Mouse (Mus musculus): ENCODE results near the gene Trim14. TPM values are rescaled to one million over a fixed set of nuclear protein-coding genes. Genes with fewer than 3 reads are reported as not detected.

Gene Trim14
- total RNA-seq, 2 experiments from 2014 or later: 8.1 to 13.1 TPM

DNA sequence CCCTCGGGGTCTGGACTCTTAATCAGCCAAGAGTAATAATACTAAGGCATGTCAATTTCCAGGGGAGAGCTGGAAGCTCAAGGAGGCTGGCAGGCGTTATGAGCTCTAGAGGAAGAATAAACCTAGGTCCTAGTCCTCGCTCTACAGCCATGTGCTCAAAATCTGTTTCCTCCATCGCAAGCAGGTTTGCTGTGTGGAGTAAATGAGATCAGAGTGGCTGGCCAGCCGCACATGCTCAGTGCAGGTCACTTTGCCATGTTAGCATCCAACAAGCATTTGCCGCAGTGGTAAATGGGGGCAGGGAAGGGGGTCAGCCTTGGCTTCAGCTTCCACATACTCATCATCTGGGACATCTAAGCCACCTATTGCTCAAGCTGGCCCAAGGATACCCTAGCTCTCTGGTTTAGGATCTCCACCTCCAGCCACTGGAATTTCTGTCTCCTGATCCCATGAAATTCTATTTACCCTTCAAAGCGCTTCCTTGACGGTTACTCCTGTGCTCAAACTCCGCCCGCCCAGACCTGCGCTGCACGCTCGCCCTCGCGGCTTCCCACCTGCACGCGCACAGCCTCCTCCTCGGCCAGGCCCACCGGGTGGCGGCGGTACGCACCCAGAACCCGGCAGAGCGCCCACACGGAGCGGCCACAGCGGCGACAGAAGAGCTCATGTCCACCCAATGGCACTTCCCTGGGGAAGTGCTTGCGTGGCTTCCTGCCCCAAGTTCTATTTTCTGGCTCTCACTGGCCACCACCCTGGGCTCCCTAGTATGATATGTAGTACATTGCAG lies 1.8 kb downstream of the Trim14 start:
- 0 out of 2 replicates have a peak, but pooled peaks have one; percentile 30 for ATAC-seq (replicated peaks; ENCODE audit: low FRiP score, low TSS enrichment, poor library complexity, severe bottlenecking)

DNA sequence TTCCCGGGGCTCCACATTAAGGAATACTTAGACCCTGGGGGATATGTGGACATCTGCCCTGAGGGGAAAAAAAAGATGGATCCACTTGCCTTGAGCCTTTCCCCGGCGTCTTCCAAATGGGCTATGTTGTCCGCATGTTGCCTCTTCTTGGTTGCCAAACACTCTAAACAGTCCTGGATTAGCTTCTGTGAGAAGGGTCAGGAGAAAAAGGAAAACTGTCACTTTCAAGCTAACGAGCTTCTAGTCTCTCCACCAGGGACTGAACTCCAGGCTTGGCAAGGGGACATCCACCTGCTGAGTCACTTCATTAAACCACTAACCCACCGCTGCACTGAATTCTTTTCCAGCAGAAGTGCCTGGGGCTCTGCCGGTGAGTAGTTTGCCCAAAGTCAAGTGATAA lies 3.0 kb downstream of the Trim14 start:
- no peak for ATAC-seq (replicated peaks; ENCODE audit: low FRiP score, low TSS enrichment, poor library complexity, severe bottlenecking)

DNA sequence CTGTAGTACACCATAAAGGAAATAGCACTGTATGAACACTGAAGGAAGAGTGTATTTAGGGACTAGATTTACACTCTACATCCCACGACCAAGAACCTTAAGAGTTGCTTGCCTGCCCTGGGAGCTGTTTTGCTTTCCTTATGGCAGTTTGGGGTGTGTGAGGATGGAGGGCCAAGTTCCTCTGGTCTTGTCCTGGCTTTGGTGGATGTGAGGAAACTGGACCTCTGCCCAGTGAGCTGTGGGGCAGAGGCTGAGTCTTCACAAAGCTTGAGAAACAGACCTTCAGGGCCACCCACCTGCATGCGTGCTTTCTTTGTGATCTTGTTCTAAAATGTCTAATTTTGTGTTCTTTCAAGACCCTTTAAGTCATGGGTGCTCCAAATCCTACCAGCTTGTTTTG lies 3.4 kb downstream of the Trim14 start:
- no peak for ATAC-seq (replicated peaks; ENCODE audit: low FRiP score, low TSS enrichment, poor library complexity, severe bottlenecking)

DNA sequence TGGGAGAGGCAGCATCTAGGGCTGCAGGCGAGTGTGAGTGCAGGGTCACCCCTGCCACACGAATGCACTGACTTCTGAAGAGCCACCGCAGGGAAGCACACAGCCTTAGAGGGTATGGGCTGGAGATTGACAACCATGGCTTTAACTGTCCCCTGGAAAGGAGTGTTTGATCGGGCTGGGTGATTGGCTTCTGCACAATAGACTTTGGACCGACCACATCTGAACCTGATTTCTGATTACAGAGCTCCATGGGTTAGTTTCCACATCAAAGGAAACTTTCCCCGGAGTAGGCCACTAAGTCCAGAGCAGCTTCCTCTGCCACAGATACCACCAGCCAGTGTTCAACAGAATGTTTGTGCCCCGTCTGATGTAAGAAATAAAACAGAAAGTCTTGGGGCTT lies 6.2 kb downstream of the Trim14 start:
- ATAC-seq (replicated peaks; ENCODE audit: low FRiP score, low TSS enrichment, poor library complexity, severe bottlenecking): no peak

DNA sequence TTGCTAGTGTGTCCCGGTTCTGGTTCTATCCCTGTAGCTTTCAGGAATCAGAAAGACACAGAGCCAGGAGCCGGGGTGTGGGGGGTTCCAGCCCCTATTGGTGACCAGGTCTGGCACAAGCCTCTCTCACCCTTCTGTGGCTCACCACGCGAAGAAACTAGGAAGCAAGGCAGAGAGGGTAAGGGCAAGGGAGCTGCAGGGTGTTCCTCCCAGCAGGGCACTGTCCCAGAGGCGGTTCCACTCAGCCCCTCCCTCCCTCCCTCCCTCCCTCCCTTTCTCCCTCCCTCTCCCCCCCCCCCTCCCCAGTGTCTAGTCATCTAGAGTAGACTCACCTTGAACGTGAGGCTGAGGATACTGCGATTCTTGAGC lies 8.4 kb downstream of the Trim14 start:
- ATAC-seq (replicated peaks; ENCODE audit: low FRiP score, low TSS enrichment, poor library complexity, severe bottlenecking): peak; percentile 84

DNA sequence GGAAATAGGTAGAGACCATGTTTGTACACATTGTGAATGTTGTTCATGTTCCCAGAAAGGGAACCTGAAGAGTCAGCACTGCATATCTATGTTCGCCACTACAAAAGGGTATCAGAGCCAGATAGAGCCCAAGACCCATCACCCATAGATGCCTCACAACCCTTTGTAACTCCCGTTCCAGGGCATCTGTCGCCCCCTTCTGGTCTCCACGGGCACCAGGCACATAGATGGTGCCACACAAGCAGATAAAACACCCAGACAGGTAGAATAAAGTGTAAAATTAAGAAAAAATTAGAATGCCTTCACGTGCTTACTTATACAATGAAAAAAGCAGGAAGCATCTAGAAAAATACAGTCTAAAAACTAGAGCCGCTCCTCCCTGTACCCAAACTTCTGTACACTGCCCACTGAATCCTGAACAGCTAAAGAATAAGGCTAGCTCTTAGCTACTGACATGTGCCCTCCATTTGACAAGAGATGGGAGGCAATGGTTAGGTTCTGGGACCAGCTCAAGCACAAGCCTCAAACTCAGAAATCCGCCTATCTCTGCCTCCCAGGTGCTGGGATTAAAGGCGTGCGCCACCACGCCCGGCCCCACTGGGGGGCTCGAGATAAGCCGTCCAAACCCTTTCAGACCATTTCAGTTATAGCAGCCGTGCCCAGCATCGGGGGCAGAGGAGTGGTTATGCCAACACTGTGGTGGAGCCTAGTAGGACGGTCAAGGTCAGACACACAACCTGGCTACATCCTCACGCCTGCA lies 9.0 kb downstream of the Trim14 start:
- peak; percentile 93 for ATAC-seq (replicated peaks; ENCODE audit: low FRiP score, low TSS enrichment, poor library complexity, severe bottlenecking)

DNA sequence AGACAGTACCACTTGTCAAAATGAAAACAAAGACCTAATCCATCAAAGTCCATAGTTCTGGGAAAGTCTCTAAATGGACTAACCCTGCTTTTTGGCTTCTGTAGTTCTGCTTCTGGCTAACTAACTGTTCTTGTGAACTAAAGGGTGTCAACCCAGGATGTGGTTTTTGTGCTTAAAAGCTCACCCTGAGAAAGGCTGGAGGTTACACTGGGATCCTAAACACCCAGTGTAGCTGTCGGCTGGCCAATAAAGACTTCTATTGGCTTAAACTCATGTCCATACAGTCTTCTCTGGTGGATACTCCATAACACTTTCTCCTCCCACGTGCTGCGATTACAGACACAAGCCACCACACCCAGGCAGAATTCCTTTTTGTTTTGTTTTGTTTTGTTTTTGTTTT lies 9.7 kb downstream of the Trim14 start:
- no peak for ATAC-seq (replicated peaks; ENCODE audit: low FRiP score, low TSS enrichment, poor library complexity, severe bottlenecking)

DNA sequence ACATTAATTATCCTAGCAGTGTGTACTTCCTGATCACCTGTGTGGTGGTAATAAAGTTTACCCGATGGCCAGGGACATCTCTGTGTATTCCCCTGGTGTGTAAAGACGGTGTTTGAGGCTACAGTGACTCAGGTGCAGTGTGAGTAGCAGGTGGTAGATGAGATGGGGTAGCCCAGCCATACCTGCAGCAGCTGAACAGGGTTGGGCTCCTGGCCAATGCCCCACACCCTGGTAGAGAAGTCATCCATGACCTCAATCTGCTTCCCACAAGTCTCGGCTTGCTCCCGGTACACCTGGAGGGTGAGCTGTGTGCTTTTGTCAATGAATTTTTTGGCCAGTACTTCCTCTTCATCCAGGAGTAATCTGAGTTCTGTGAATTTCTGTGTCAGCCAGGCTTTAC lies 12.6 kb downstream of the Trim14 start:
- no peak for ATAC-seq (replicated peaks; ENCODE audit: low FRiP score, low TSS enrichment, poor library complexity, severe bottlenecking)

DNA sequence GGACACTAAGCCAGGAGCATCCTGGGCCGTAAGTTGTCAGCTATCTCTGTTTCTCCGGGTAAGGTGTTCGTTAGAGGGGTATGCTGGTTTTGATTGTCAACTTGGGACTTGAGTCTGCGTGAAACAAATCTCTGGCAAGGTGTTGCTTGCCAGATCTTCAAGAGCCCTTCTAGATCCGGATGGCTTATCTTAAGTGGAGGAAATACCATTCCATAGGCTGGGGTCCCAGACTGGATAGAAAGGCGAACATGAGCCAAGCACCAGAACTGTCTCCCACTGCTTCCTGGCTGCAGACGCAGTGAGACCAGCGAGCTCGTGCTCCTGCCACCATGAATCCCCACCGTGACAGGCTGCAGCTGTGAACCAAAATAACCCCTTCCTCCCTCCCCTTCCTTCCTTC lies 14.5 kb downstream of the Trim14 start:
- ATAC-seq (replicated peaks; ENCODE audit: low FRiP score, low TSS enrichment, poor library complexity, severe bottlenecking): no peak

DNA sequence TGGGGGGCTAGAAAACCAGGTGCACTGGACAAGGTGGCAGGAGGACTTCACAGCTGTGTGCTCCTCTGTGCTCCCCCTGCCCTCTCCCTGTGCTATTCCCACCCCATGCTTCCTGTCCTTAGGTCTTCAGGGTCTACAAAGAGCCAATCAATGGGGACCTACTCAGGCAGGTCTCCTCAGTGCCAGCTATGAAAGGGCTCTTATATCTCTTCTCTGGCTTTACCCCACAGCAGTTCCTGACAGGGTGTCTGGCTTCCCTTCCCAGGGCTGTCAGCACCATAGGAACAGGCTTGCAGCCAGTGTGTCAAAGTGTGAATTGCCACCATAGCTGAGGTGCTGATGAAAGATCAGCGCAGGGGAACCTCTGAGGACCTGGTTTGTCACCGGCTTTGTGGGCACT lies 15.4 kb downstream of the Trim14 start:
- ATAC-seq (replicated peaks; ENCODE audit: low FRiP score, low TSS enrichment, poor library complexity, severe bottlenecking): no peak

DNA sequence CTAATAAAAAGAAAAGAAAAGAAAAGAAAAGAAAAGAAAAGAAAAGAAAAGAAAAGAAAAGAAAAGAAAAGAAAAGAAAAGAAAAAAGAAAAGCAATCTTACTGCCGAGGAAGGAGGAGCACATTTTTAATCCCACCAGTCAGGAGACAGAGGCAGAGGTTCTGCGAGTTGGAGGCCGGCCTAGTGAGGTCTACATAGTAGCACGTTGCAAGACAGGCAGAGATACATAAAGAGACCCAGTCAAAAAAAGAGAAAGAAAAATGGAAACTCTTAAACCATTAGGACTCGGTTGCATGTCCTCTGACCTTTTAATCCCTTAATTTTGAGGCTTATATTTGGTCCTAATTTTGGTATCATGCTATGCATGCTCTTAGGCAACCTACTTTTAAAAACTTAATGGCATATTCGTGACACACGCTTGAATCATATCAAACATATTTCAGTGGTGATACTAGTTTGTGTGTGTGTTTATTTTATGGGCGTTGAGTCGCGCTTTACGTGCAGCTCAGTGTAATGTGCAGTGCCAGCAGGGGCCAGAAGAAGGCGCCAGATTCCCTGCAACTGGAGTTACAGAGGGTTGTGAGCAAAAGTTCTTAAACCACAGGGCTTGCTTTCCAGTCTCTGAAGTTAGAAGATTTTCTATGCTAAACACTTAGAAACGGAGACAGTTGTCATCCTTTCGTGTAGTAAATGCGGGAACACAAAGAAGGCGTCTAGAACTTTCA lies 28.0 kb downstream of the Trim14 start:
- ATAC-seq (replicated peaks; ENCODE audit: low FRiP score, low TSS enrichment, poor library complexity, severe bottlenecking): peak; percentile 72

DNA sequence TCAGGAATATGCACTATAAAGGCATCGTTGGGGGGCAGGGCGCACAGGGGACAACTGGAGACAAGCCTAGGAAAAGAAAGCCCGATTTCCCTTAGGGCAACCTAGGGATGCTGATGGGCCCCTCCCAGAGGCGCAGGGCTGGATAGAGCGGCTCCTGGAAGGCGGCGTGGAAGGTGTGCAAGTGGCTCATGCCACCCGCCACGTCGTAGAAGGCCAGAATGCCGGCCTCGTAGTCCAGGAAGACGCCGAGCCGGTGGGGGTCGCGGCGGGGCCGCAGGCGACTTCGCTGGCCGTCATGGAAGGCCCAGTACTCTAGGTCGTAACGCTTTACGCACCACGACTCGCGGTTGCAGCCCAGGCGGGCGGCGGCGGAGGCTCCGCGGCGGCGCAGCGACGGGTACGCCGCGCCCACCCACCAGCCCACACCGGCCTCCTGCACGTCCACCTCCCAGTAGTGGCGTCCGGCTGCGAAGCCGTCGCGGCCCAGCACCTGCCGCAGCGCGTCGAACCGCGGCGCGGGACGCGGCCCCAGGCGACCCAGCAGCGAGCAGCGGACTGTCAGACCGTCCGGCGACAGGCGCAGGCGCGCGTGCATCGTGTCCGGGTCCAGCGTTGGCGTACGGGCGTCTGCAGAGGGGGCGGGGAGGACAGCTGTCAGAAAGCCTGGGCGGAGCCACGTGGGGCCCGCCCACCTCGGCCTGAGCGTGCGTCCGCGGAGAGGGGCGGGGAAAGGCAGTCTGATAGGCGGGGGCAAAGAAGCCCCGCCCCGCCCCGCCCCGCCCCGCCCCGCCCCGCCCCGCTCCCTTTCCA lies 28.9 kb downstream of the Trim14 start:
- ATAC-seq (replicated peaks; ENCODE audit: low FRiP score, low TSS enrichment, poor library complexity, severe bottlenecking): peak; percentile 92

DNA sequence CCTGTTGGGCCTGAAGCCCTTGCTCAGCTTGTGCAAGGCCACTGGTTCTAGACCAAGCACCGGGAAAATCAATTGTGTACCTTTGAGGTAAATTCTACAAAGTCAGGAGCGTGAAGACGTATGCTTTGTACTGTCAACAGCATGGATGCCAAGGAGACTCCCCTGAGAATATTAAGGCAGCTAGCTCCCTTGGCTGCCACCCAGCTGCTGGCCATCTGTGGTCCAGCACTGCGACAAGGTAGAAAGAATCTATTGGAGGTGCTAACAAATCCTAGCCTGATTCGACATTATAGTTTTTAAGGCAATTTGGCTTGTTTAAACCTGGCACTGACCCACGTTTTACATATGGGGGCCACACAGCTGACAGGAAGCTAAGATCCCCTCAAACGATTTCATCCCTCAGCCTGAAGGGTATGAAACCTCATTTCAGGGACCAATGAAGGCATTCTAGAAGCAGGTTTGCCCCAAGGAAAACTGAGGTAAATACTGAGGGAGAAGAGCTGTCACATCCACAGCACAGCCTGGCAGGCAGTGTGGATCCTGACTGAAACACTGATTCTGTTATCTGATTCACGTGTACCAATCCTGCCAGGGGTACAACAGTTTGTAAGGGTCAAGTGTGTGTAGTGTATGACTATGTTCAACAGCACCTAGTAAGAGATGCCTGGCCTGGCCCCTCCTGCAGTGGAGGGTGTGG lies 30.4 kb downstream of the Trim14 start:
- ATAC-seq (replicated peaks; ENCODE audit: low FRiP score, low TSS enrichment, poor library complexity, severe bottlenecking): no peak

DNA sequence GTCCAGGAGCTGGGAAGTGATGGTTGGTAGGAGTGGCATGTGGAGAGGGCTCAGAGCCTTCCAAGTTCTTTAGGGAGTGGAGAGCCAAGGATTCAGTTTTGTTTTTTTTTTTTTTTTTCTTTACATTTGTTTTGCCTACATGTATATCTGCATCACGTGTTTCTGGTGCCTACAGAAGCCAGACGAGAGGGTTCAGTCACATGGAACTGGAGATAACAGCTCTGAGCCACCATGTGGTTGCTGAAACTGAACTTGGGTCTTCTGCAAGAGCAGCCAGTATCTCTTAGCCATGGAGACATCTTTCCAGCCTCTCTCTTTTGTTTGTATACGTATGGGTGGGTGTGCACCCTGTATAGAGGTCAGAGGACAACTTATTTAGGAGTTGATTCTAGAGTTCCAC lies 32.1 kb downstream of the Trim14 start:
- peak; percentile 56 for ATAC-seq (replicated peaks; ENCODE audit: low FRiP score, low TSS enrichment, poor library complexity, severe bottlenecking)

DNA sequence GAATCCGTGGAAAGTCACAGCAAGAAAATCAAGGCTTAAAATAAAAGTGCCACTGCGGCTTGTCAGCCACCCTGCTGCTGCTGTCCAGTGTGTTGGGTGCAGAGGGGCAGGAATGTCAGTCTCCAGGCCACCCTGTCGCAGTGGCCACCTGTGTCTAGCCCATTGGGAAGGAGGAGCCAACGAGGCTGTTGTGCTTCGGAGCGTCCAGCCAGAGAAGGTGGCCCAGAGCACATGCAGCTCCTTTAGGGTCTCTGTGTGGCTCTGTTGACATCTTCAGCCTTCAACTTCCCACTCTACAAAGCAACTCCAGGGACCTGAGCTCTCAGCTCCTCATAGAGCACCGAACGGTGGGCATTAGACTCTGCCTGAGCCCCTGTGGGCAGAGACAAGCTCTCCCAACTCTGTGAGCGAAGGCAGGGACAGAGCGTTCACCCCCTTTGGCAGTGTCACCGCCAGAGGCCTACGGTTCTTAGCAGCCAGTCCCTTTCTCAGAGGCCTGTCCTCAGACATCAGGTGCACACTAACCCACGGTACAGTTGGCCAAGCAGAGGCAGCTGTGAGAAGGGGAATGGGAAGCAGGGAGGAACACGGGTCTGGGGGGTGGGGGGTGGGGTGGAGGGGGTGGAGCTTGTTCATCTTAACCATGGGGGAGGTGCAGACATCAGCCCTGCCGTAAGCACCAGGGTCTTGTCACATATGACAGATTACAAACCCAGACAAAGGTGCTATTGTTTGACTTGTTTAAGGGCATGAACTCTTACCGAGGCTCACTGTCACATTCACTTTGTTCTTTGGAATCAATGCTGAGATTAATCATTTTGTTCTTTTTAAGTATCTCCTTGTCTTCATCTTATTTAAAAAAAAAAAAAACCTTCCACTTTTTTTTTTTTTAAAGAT lies 33.1 kb downstream of the Trim14 start:
- no peak for ATAC-seq (replicated peaks; ENCODE audit: low FRiP score, low TSS enrichment, poor library complexity, severe bottlenecking)

DNA sequence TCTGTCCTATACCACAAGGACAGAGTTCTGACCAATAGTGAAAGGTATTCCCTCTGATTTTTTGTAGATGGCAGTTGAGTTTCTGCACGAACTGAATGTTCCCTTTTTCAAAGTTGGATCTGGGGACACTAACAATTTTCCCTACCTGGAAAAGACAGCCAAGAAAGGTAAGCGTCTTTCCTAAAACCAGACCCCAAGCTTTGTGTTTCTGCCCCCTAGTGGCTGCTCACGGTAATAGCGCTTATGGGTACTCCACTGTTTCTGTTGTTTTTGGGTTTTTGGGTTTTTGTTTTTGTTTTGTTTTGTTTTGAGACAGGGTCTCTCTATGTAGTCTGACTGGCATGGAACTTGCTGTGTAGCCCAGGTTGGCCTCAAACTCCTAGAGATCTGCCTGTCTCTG lies 37.0 kb downstream of the Trim14 start:
- ATAC-seq (replicated peaks; ENCODE audit: low FRiP score, low TSS enrichment, poor library complexity, severe bottlenecking): no peak

DNA sequence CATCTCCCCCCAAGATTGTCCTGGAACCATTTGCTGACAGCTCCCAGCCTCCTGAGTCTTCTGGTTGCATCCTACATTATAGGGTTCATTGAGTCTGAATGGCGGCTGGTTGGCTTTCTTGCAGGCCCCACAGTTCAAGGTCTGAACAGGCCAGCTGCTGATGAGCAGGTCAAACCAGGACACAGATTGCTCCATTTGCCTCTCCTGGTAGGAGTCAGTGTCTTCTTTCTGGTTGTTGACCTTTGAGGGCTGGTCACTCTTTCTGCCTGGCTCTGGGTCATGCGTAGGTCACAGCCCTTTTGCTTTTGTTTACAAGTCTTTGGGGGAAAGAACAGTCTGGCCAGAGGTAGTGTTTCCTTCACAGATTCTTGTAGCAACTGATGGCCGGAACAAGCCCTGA lies 37.4 kb downstream of the Trim14 start:
- no peak for ATAC-seq (replicated peaks; ENCODE audit: low FRiP score, low TSS enrichment, poor library complexity, severe bottlenecking)

DNA sequence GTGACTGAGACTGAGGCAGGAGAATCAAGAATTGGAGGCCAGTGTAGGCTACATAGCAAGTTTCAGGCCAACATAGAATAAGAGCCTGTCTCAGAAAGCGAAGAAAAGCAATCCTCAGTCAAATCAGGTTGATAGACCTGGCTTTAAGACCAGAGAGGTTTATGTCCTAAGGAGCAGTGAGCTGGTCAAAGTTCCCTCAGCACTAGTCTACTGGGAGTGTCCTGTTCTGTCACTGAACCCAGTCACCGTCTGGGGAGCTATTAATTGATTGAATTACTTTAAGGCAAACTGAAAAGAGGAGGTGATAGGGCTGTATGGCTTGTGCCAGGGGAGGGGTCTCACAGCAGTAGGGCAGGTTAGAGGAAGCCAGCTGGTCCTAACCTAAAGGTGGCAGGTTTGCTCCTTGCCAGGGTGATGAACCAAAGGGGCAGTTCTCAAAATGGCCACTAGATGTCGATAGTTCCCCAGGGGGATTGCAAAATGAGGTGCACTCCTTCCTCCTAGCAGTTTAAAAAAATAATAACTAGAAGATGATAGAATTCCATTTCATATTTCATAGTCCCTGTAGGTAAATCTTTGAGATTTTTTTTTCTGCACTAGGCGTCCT lies 38.6 kb downstream of the Trim14 start:
- ATAC-seq (replicated peaks; ENCODE audit: low FRiP score, low TSS enrichment, poor library complexity, severe bottlenecking): peak; percentile 74
